Mouse (Mus musculus): Measurements from ENCODE around the gene Thada.

DNA sequence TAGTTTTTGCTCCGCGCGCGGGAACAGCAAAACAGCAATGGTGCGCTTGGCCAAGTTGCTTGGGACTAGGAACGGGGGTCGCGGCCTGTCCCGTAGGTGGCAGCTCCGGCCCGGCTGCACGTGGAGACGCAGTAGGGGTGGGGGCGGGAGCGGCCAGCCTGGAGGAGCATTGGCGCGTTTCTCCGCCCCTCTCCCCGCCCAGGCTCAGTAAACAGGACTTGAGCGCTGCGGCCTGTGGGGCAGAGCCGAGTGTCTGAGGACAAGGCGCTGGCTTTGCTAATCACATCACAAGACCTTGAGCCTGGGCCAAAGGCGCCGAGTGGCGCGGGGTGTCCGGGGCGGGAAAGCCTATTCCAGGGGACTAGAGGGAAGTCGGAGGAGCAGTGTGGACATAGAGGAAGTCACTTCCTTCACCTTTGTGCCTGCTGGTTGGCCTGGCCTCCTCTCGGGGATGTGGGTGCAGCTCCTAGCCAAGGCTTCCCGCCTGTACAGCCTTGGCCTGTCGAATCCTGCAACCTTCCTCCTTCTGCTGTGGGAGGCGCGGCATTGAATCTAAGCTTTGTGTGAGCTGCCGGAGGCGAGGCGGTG is 277.5 kb downstream of the Thada start:
- TF ChIP-seq ZMIZ1 (IDR thresholded peaks at IDR 0.05; ENCODE audit: low read depth, low read length) (no peak), ZC3H11A (IDR thresholded peaks at IDR 0.05; ENCODE audit: low read depth, low read length) (no peak), CTCF (conservative IDR thresholded peaks at IDR 0.05 in 1 of 2, IDR thresholded peaks at IDR 0.05 in 1 of 2; ENCODE audit: low read depth in 2 of 2, low read length in 2 of 2) (no peak), HCFC1 (IDR thresholded peaks at IDR 0.05; ENCODE audit: low read depth, low read length) (no peak; the same call in 1 of the 2 replicates), MEF2A (IDR thresholded peaks at IDR 0.05; ENCODE audit: borderline replicate concordance, low read depth, low read length) (no peak), NELFE (IDR thresholded peaks at IDR 0.05; ENCODE audit: low read depth, low read length) (no peak), MAZ (IDR thresholded peaks at IDR 0.05; ENCODE audit: low read depth, low read length) (peak; percentile 86), RAD21 (IDR thresholded peaks at IDR 0.05; ENCODE audit: low read depth, low read length) (no peak), PAX5 (IDR thresholded peaks at IDR 0.05; ENCODE audit: low read length) (no peak), SIN3A (IDR thresholded peaks at IDR 0.05; ENCODE audit: low read length) (peak; percentile 36), EP300 (IDR thresholded peaks at IDR 0.05; ENCODE audit: low read length) (no peak), POLR2AphosphoS2 (IDR thresholded peaks at IDR 0.05; ENCODE audit: low read depth, low read length) (peak; percentile 11; the same call in 1 of the 2 replicates)

Data from CH12.LX (cell line).